Mouse (Mus musculus) C2C12 (cell line): ENCODE results near the gene Pnmt. TPM values are rescaled to one million over a fixed set of nuclear protein-coding genes. Genes with fewer than 3 reads are reported as not detected.
A peak's percentile ranks its signal among the peaks of the same experiment; 100 is the strongest.

Source experiments
- H3K27me3 ChIP-seq: one replicate; pipeline ENCODE4 v1.6.1; 2011; ENCODE audit not compliant: control insufficient read depth, insufficient read depth, insufficient read length
- H3K36me3 ChIP-seq: one replicate; pipeline ENCODE4 v1.6.1; 2011; ENCODE audit not compliant: control insufficient read depth, insufficient read depth
- H3K4me3 ChIP-seq: one replicate; pipeline ENCODE4 v1.5.1; 2011; ENCODE audit warnings: mild to moderate bottlenecking, control low read depth; ENCODE audit not compliant: poor library complexity, insufficient read depth, severe bottlenecking
- H3K79me2 ChIP-seq: one replicate; pipeline ENCODE4 v1.6.1; 2011; ENCODE audit not compliant: control insufficient read depth, insufficient read depth
- H3K79me3 ChIP-seq: one replicate; pipeline ENCODE4 v1.6.1; 2011; ENCODE audit warnings: low read depth, control low read depth
- H3ac ChIP-seq: one replicate; pipeline ENCODE3; 2011; ENCODE audit warnings: low read depth; ENCODE audit not compliant: control insufficient read depth, insufficient read length
- CEBPB ChIP-seq: IDR thresholded peaks from one replicate; pipeline ENCODE4 v1.6.1; 2011; ENCODE audit warnings: low read depth, mild to moderate bottlenecking, control low read depth, moderate library complexity
- CTCF ChIP-seq: IDR thresholded peaks from one replicate; pipeline ENCODE4 v1.5.1; 2011; ENCODE audit not compliant: control insufficient read depth, insufficient read depth, insufficient read length
- FOSL1 ChIP-seq: IDR thresholded peaks from one replicate; pipeline ENCODE4 v1.8.0; 2011; ENCODE audit warnings: mild to moderate bottlenecking, low read length; ENCODE audit not compliant: poor library complexity, insufficient read depth, severe bottlenecking
- MAX ChIP-seq: IDR thresholded peaks from one replicate; pipeline ENCODE4 v1.6.1; 2011; ENCODE audit warnings: mild to moderate bottlenecking, control low read depth
- MYOD1 ChIP-seq: IDR thresholded peaks from one replicate; pipeline ENCODE4 v1.6.1; 2011; ENCODE audit warnings: low read depth; ENCODE audit not compliant: control insufficient read depth, insufficient read length
- MYOG ChIP-seq: IDR thresholded peaks from one replicate; pipeline ENCODE4 v1.6.1; 2011; ENCODE audit not compliant: control insufficient read depth, insufficient read length; ENCODE audit errors: extremely low read depth
- USF1 ChIP-seq: IDR thresholded peaks from one replicate; pipeline ENCODE4 v1.6.1; 2011; ENCODE audit warnings: low read depth, mild to moderate bottlenecking, control low read depth, moderate library complexity
- polyA plus RNA-seq: library from polyadenylated mRNA; unstranded; fragments of >200 nt; fragmentation: generic; extraction: Trizol; gene quantifications from one replicate; pipeline ENCODE4 v1.2.1, GENCODE M21; 2012; ENCODE audit warnings: missing spikeins

The Pnmt gene
- polyA plus RNA-seq, 1 experiment, result 0.04 TPM

- Histone ChIP-seq H3K36me3 (no peaks in the 10 kb centered on the region), H3K27me3 (peaks cover 43% of the 10 kb centered on the region), H3K79me3 (no peaks in the 10 kb centered on the region), H3ac (no peak overlapping the region), H3K4me3 (no peak overlapping the region), H3K79me2 (no peaks in the 10 kb centered on the region)
- TF ChIP-seq MYOG (no peak), MYOD1 (no peak), CTCF (peak; percentile 99)
Measured at GRCm38 (mm10) chr11:98342000-98342945, 44.0 kb upstream of the Pnmt start.

- Histone ChIP-seq H3K4me3 (no peak overlapping the region), H3ac (no peak overlapping the region), H3K36me3 (no peaks in the 10 kb centered on the region), H3K79me2 (no peaks in the 10 kb centered on the region), H3K79me3 (no peaks in the 10 kb centered on the region), H3K27me3 (peaks cover 50% of the 10 kb centered on the region)
- TF ChIP-seq CEBPB, result no peak
- TF ChIP-seq MYOD1, result no peak
- TF ChIP-seq FOSL1, result no peak
- peak; percentile 56 for TF ChIP-seq CTCF
- no peak for TF ChIP-seq USF1
Measured at GRCm38 (mm10) chr11:98345253-98345652, 41.0 kb upstream of the Pnmt start.

GRCm38 (mm10) chr11:98346168-98346567 is 40.1 kb upstream of the Pnmt start:
- no peak overlapping the region for H3K4me3 ChIP-seq
- H3K79me3 ChIP-seq, result no peaks in the 10 kb centered on the region
- no peaks in the 10 kb centered on the region for H3K36me3 ChIP-seq
- TF ChIP-seq MYOG (no peak), MAX (no peak), FOSL1 (no peak), CTCF (no peak), USF1 (no peak), MYOD1 (no peak), CEBPB (no peak)
- peaks cover 58% of the 10 kb centered on the region for H3K27me3 ChIP-seq
- no peaks in the 10 kb centered on the region for H3K79me2 ChIP-seq
- H3ac ChIP-seq, result no peak overlapping the region

DNA sequence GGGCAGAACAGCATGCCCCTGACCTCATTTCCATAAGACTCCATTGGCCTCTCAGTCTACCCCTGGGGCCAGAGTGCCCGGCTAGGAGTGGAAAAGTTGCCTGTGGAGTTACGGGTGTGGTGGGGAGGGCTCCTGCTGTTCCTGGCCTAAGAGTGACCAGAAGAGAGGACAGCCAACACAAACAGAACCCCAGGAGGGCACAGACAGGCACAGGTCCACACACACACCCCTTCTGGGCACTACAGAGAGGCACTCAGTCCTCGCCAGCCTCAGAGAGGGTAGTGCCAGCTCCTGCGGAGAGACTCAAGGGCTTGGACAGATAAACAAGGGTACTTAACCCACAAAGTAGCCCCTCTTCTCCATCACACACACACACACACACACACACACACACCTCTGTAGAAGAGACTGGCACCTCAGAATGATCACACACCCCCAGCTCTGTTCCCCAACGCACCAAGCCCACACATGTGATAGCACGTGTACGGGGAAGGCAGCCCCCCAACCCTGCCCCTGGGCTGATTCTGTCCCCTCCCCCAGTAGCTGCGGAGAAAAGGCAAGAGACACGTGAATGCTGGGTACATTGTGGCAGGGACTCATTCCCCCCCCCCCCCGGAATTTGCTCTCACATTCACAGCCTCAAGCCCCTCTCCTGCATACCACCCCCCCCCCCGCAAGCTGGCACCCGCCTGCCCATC is 38.7 kb upstream of the Pnmt start:
- H3K27me3 ChIP-seq, result peaks cover 66% of the 10 kb centered on the region
- H3K79me2 ChIP-seq, result no peaks in the 10 kb centered on the region
- TF ChIP-seq CEBPB, result no peak
- no peak for TF ChIP-seq MYOD1
- TF ChIP-seq FOSL1, result no peak
- TF ChIP-seq CTCF, result no peak
- TF ChIP-seq USF1, result no peak
- TF ChIP-seq MAX, result no peak
- no peak for TF ChIP-seq MYOG
- no peak overlapping the region for H3K4me3 ChIP-seq
- H3K79me3 ChIP-seq, result no peaks in the 10 kb centered on the region
- H3ac ChIP-seq, result no peak overlapping the region
- no peaks in the 10 kb centered on the region for H3K36me3 ChIP-seq

- TF ChIP-seq MAX (no peak), MYOG (no peak), FOSL1 (no peak), CTCF (no peak), CEBPB (no peak), USF1 (no peak), MYOD1 (no peak)
- Histone ChIP-seq H3K4me3 (no peak within 1 kb of the TSS), H3K79me3 (no peaks in the 10 kb centered on the region), H3K79me2 (no peaks in the 10 kb centered on the region), H3K36me3 (no peaks in the 10 kb centered on the region), H3K27me3 (peaks cover 71% of the 10 kb centered on the region), H3ac (peak within 1 kb of the TSS; percentile 50)
Measured at GRCm38 (mm10) chr11:98348083-98348961, 37.9 kb upstream of the Pnmt start, which contains the start of gene Ppp1r1b. Ppp1r1b (plus strand) TSS chr11:98348404.
